Mouse (Mus musculus): ENCODE data around the gene Apol11b. TPM values are rescaled to one million over a fixed set of nuclear protein-coding genes. Genes with fewer than 3 reads are reported as not detected.

Gene Apol11b
- total and polyA plus RNA-seq, 3 experiments, result 0.04 to 0.26 (median 0.19) TPM

DNA sequence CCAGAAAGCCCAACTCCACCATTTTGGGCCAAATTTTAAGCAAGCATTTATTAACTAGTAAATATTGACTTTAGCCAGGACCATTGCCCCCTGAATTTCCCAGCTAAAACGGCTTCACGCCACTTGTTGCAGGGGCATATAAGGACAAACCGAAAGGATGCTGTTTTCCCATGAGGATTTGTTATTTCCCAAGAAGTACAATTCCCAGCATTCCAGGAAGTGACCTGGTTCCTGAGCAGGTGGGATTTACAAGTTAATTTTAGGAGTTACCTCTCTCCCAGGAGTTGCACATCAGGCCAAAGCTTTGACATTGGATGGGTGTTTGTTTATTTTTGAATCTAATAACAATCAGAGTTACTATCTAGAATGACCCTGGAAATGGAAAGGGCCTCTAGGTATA, 37.0 kb downstream of the Apol11b start:
- H3K4me3 ChIP-seq (replicated peaks in 1 of 3; ENCODE audit: low read depth in 2 of 3, low read length in 2 of 3, poor library complexity in 1 of 3), result no peak overlapping the region
- no peaks in the 10 kb centered on the region for H3K79me2 ChIP-seq (replicated peaks; ENCODE audit: control insufficient read depth, extremely low read depth, insufficient read depth, poor library complexity, severe bottlenecking)
- H3K9me3 ChIP-seq (replicated peaks; ENCODE audit: low read length), result no peaks in the 10 kb centered on the region
- TF ChIP-seq UBTF (IDR thresholded peaks at IDR 0.05; ENCODE audit: low read depth, low read length) (no peak), POLR2AphosphoS2 (IDR thresholded peaks at IDR 0.05; ENCODE audit: low read depth, low read length) (no peak), RAD21 (IDR thresholded peaks at IDR 0.05; ENCODE audit: low read depth, low read length) (no peak), MAZ (IDR thresholded peaks at IDR 0.05; ENCODE audit: low read depth, low read length) (no peak), ZC3H11A (IDR thresholded peaks at IDR 0.05; ENCODE audit: low read depth, low read length) (no peak)
- no peak overlapping the region for H3K4me2 ChIP-seq (ENCODE audit: insufficient read depth, low read depth, poor library complexity, severe bottlenecking)
- H3K4me1 ChIP-seq (ENCODE audit: control insufficient read depth in 1 of 2, insufficient read depth in 2 of 2), result peaks cover 2 to 11% of the 10 kb centered on the region in 2 experiments; a peak in 3 of 4 replicates
- H3K36me3 ChIP-seq (replicated peaks in 1 of 2; ENCODE audit: control insufficient read depth in 1 of 2, insufficient read depth in 1 of 2, low read length in 1 of 2), result no peaks in the 10 kb centered on the region
- dilution Hi-C loops (cut with MboI; ENCODE audit: extremely low pct_ligation_motif_present, extremely low pct_unique_long_range_greater_than_20kb, low sequenced_read_pairs) (no loop called here), in situ Hi-C loops (cut with MboI; ENCODE audit: low pct_ligation_motif_present, low pct_unique_long_range_greater_than_20kb, low sequenced_read_pairs) (no loop called here)
- H3K27me3 ChIP-seq (replicated peaks), result no peaks in the 10 kb centered on the region
- H3K9ac ChIP-seq (ENCODE audit: insufficient read depth, low read depth), result no peak overlapping the region
- no peak overlapping the region for H3K27ac ChIP-seq (ENCODE audit: insufficient read depth, low read depth)
- no peak for DNase-seq (ENCODE audit: extremely low read depth)

- Histone ChIP-seq H3K36me3 (replicated peaks in 1 of 2; ENCODE audit: control insufficient read depth in 1 of 2, insufficient read depth in 1 of 2, low read length in 1 of 2) (no peaks in the 10 kb centered on the region), H3K79me2 (replicated peaks; ENCODE audit: control insufficient read depth, extremely low read depth, insufficient read depth, poor library complexity, severe bottlenecking) (no peaks in the 10 kb centered on the region), H3K4me3 (replicated peaks in 1 of 3; ENCODE audit: low read depth in 2 of 3, low read length in 2 of 3, poor library complexity in 1 of 3) (no peak within 1 kb of the TSS), H3K4me2 (ENCODE audit: insufficient read depth, low read depth, poor library complexity, severe bottlenecking) (no peak within 1 kb of the TSS), H3K27me3 (replicated peaks) (no peaks in the 10 kb centered on the region), H3K4me1 (ENCODE audit: control insufficient read depth in 1 of 2, insufficient read depth in 2 of 2) (peaks cover 10 to 28% of the 10 kb centered on the region in 2 experiments), H3K27ac (ENCODE audit: insufficient read depth, low read depth) (no peak within 1 kb of the TSS), H3K9me3 (replicated peaks; ENCODE audit: low read length) (no peaks in the 10 kb centered on the region), H3K9ac (ENCODE audit: insufficient read depth, low read depth) (no peak within 1 kb of the TSS)
- DNase-seq (ENCODE audit: extremely low read depth), result no peak
- in situ Hi-C loops (cut with MboI; ENCODE audit: low pct_ligation_motif_present, low pct_unique_long_range_greater_than_20kb, low sequenced_read_pairs) (no loop called here), dilution Hi-C loops (cut with MboI; ENCODE audit: extremely low pct_ligation_motif_present, extremely low pct_unique_long_range_greater_than_20kb, low sequenced_read_pairs) (no loop called here)
- TF ChIP-seq CHD1 (IDR thresholded peaks at IDR 0.05; ENCODE audit: low read depth, low read length) (no peak), USF2 (conservative IDR thresholded peaks at IDR 0.05; ENCODE audit: low read depth, low read length) (no peak), NRF1 (IDR thresholded peaks at IDR 0.05; ENCODE audit: low read depth, low read length) (no peak), GABPA (IDR thresholded peaks at IDR 0.05; ENCODE audit: insufficient replicate concordance, low read depth, low read length) (no peak), ZNF384 (IDR thresholded peaks at IDR 0.05; ENCODE audit: low read depth, low read length) (no peak), UBTF (IDR thresholded peaks at IDR 0.05; ENCODE audit: low read depth, low read length) (no peak)
These were observed 44.1 kb downstream of the Apol11b start, which contains the start of gene Gm36245 for GRCm38 (mm10) chr15:77598958-77599357. Gm36245 (plus strand) TSS chr15:77599258.

DNA sequence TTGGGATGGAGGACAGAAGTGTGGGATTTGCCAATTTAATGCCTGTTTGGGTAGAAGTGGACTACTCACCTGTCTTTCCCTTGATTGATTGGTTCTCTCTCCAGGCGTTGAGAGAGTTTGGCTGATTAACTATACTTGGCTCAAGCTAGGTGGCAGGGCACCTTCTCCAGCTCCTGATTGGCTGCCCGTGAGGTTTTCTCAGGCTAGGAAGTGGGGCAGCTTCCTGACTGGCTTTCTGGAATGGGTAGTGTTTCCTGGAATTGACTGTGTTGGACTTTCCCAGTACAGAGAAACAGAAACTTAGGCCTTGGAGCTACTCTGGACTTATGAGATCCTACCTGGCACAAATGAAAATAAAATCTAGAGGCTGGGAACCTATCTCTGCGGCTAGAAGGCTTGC, 44.7 kb downstream of the Apol11b start:
- dilution Hi-C loops (cut with MboI; ENCODE audit: extremely low pct_ligation_motif_present, extremely low pct_unique_long_range_greater_than_20kb, low sequenced_read_pairs), result no loop called here
- no peak overlapping the region for H3K27ac ChIP-seq (ENCODE audit: insufficient read depth, low read depth)

More for the DNA sequence above, 44.7 kb downstream of the Apol11b start:
- Histone ChIP-seq H3K79me2 (replicated peaks; ENCODE audit: control insufficient read depth, extremely low read depth, insufficient read depth, poor library complexity, severe bottlenecking) (no peaks in the 10 kb centered on the region), H3K4me2 (ENCODE audit: insufficient read depth, low read depth, poor library complexity, severe bottlenecking) (no peak overlapping the region), H3K9ac (ENCODE audit: insufficient read depth, low read depth) (no peak overlapping the region), H3K9me3 (replicated peaks; ENCODE audit: low read length) (no peaks in the 10 kb centered on the region), H3K36me3 (replicated peaks in 1 of 2; ENCODE audit: control insufficient read depth in 1 of 2, insufficient read depth in 1 of 2, low read length in 1 of 2) (no peaks in the 10 kb centered on the region), H3K4me3 (replicated peaks in 1 of 3; ENCODE audit: low read depth in 2 of 3, low read length in 2 of 3, poor library complexity in 1 of 3) (no peak overlapping the region), H3K27me3 (replicated peaks) (no peaks in the 10 kb centered on the region), H3K4me1 (ENCODE audit: control insufficient read depth in 1 of 2, insufficient read depth in 2 of 2) (peaks cover 10 to 32% of the 10 kb centered on the region in 2 experiments)
- in situ Hi-C loops (cut with MboI; ENCODE audit: low pct_ligation_motif_present, low pct_unique_long_range_greater_than_20kb, low sequenced_read_pairs), result no loop called here
- no peak for DNase-seq (ENCODE audit: extremely low read depth)
- TF ChIP-seq CTCF (conservative IDR thresholded peaks at IDR 0.05 in 1 of 2, IDR thresholded peaks at IDR 0.05 in 1 of 2; ENCODE audit: low read depth in 2 of 2, low read length in 2 of 2), result no peak
